Mouse (Mus musculus): ENCODE measurements around the gene AW011738.

GRCm38 (mm10) chr4:156228393-156229024, 25.4 kb downstream of the AW011738 start:
- TF ChIP-seq CTCF (IDR thresholded peaks at IDR 0.05) (no peak), EP300 (IDR thresholded peaks at IDR 0.05) (no peak)

All from lung, postnatal 0 days (tissue).